Mouse (Mus musculus): ENCODE data around the gene Rbm44. TPM values are rescaled to one million over a fixed set of nuclear protein-coding genes. Genes with fewer than 3 reads are reported as not detected.

Rbm44 gene
- polyA plus RNA-seq, 1 experiment: 0.07 TPM

GRCm38 (mm10) chr1:91211591-91212008 lies 66.7 kb downstream of the Rbm44 start:
- DNase-seq: no peak
- H3K27ac ChIP-seq (ENCODE audit: insufficient read depth, low read length): no peak overlapping the region
- 33% methylated on average over 7 of the region's 7 CpGs for WGBS
- no peaks in the 10 kb centered on the region for H3K27me3 ChIP-seq (ENCODE audit: control insufficient read depth, insufficient read depth, low read length)
- H3K4me1 ChIP-seq (ENCODE audit: control insufficient read depth, insufficient read depth, low read length): peaks cover 20% of the 10 kb centered on the region
- no peak for TF ChIP-seq POLR2A (IDR thresholded peaks at IDR 0.05; ENCODE audit: borderline replicate concordance, insufficient read depth, low read length)
- TF ChIP-seq CTCF (IDR thresholded peaks at IDR 0.05; ENCODE audit: borderline replicate concordance, insufficient read depth, low read depth, low read length): no peak
- no peak overlapping the region for H3K4me3 ChIP-seq (replicated peaks; ENCODE audit: insufficient read depth, low read depth, low read length)

DNA sequence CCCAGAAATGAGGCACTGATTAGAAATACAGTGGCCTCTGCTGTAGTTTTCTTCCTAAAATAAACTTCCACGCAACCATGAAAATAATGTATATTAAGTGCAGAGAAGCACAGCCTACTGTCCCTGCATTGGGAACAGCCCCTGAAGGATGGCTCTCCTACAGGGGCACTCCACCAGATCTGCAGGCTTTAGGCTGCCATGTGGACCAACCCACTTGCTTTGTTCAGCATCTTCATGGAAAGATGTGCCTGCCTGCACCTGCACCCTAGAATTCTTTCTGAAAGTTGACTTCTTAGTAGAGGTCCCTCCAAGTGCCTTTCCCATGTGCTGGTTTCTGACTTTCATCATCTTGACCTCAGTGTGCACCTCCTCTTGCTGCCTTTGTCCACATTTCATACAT lies 70.4 kb downstream of the Rbm44 start:
- DNase-seq: no peak
- no peak for TF ChIP-seq POLR2A (IDR thresholded peaks at IDR 0.05; ENCODE audit: borderline replicate concordance, insufficient read depth, low read length)
- Histone ChIP-seq H3K27me3 (ENCODE audit: control insufficient read depth, insufficient read depth, low read length) (no peaks in the 10 kb centered on the region), H3K27ac (ENCODE audit: insufficient read depth, low read length) (no peak overlapping the region), H3K4me1 (ENCODE audit: control insufficient read depth, insufficient read depth, low read length) (peaks cover 8% of the 10 kb centered on the region; the same call in 1 of the 2 replicates), H3K4me3 (replicated peaks; ENCODE audit: insufficient read depth, low read depth, low read length) (no peak overlapping the region)
- WGBS: 100% methylated on average over 1 of the region's 1 CpGs

GRCm38 (mm10) chr1:91215981-91216380 lies 71.1 kb downstream of the Rbm44 start:
- no peak overlapping the region for H3K4me3 ChIP-seq (replicated peaks; ENCODE audit: insufficient read depth, low read depth, low read length)
- peak in 1 of 2 experiments; percentile 43 for DNase-seq
- no peaks in the 10 kb centered on the region for H3K27me3 ChIP-seq (ENCODE audit: control insufficient read depth, insufficient read depth, low read length)
- whole genome bisulfite sequencing: 0% methylated on average over 1 of the region's 1 CpGs
- H3K4me1 ChIP-seq (ENCODE audit: control insufficient read depth, insufficient read depth, low read length): peaks cover 4% of the 10 kb centered on the region; the same call in 1 of the 2 replicates
- H3K27ac ChIP-seq (ENCODE audit: insufficient read depth, low read length): no peak overlapping the region
- TF ChIP-seq POLR2A (IDR thresholded peaks at IDR 0.05; ENCODE audit: borderline replicate concordance, insufficient read depth, low read length) (no peak), CTCF (IDR thresholded peaks at IDR 0.05; ENCODE audit: borderline replicate concordance, insufficient read depth, low read depth, low read length) (no peak)

GRCm38 (mm10) chr1:91216504-91217267 lies 71.8 kb downstream of the Rbm44 start:
- no peaks in the 10 kb centered on the region for H3K27me3 ChIP-seq (ENCODE audit: control insufficient read depth, insufficient read depth, low read length)
- H3K4me1 ChIP-seq (ENCODE audit: control insufficient read depth, insufficient read depth, low read length): peaks cover 4% of the 10 kb centered on the region; the same call in 1 of the 2 replicates
- DNase-seq: peak in 1 of 2 experiments; percentile 53
- 31% methylated on average over 10 of the region's 10 CpGs for WGBS
- H3K4me3 ChIP-seq (replicated peaks; ENCODE audit: insufficient read depth, low read depth, low read length): no peak overlapping the region
- no peak overlapping the region for H3K27ac ChIP-seq (ENCODE audit: insufficient read depth, low read length)
- TF ChIP-seq POLR2A (IDR thresholded peaks at IDR 0.05; ENCODE audit: borderline replicate concordance, insufficient read depth, low read length) (no peak), CTCF (IDR thresholded peaks at IDR 0.05; ENCODE audit: borderline replicate concordance, insufficient read depth, low read depth, low read length) (no peak)

- H3K4me1 ChIP-seq (ENCODE audit: control insufficient read depth, insufficient read depth, low read length): peaks cover 4% of the 10 kb centered on the region; the same call in 1 of the 2 replicates
- H3K27ac ChIP-seq (ENCODE audit: insufficient read depth, low read length): no peak overlapping the region
- no peak overlapping the region for H3K4me3 ChIP-seq (replicated peaks; ENCODE audit: insufficient read depth, low read depth, low read length)
- 91% methylated on average over 7 of the region's 7 CpGs for WGBS
- TF ChIP-seq POLR2A (IDR thresholded peaks at IDR 0.05; ENCODE audit: borderline replicate concordance, insufficient read depth, low read length) (no peak), CTCF (IDR thresholded peaks at IDR 0.05; ENCODE audit: borderline replicate concordance, insufficient read depth, low read depth, low read length) (no peak)
- no peaks in the 10 kb centered on the region for H3K27me3 ChIP-seq (ENCODE audit: control insufficient read depth, insufficient read depth, low read length)
- no peak for DNase-seq
These were observed 74.9 kb downstream of the Rbm44 start for GRCm38 (mm10) chr1:91219641-91220321.

DNA sequence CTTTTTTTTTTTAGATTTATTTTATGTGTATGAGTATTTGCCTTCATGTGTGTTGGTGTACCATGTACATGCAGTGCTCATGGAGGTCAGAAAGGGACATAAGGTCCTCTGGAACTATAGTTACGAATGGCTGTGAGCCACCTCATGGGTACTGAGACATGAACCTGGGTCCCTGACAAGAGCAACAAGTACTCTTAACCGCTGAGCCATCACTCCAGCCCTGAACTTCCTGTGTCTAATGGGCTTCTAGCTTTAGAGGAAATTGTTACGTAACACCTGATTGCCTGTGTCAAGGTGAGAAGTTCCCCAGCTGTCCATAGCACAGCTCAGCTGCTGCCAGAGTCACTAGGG lies 75.4 kb downstream of the Rbm44 start:
- H3K4me3 ChIP-seq (replicated peaks; ENCODE audit: insufficient read depth, low read depth, low read length): no peak overlapping the region
- TF ChIP-seq POLR2A (IDR thresholded peaks at IDR 0.05; ENCODE audit: borderline replicate concordance, insufficient read depth, low read length): no peak

More for the DNA sequence above, 75.4 kb downstream of the Rbm44 start:
- WGBS: 93% methylated on average over 3 of the region's 3 CpGs
- H3K4me1 ChIP-seq (ENCODE audit: control insufficient read depth, insufficient read depth, low read length): peaks cover 4% of the 10 kb centered on the region; the same call in 1 of the 2 replicates
- H3K27ac ChIP-seq (ENCODE audit: insufficient read depth, low read length): no peak overlapping the region
- no peaks in the 10 kb centered on the region for H3K27me3 ChIP-seq (ENCODE audit: control insufficient read depth, insufficient read depth, low read length)
- DNase-seq: no peak

Other genes starting within 250 kb of the Rbm44 start
- gene Mlph, start 230.0 kb upstream of the Rbm44 start, polyA plus RNA-seq (2012; rRNA removed): 2.5 and 3.3 TPM in 2 replicates
- gene Prlh, start 192.0 kb upstream of the Rbm44 start, polyA plus RNA-seq (2012; rRNA removed): 1.1 TPM in 1 of 2 replicates, not detected in the other
- not detected in 2 replicates for gene Rab17, start 175.4 kb upstream of the Rbm44 start, polyA plus RNA-seq (2012; rRNA removed)
- 50.7 and 52.3 TPM in 2 replicates for gene Lrrfip1, start 146.4 kb upstream of the Rbm44 start, polyA plus RNA-seq (2012; rRNA removed)
- gene Ramp1, start 34.7 kb downstream of the Rbm44 start, polyA plus RNA-seq (2012; rRNA removed): 46.3 and 50.7 TPM in 2 replicates
- gene Ube2f, start 105.2 kb downstream of the Rbm44 start, polyA plus RNA-seq (2012; rRNA removed): 70.7 and 72.3 TPM in 2 replicates
- gene Scly, start 153.2 kb downstream of the Rbm44 start, polyA plus RNA-seq (2012; rRNA removed): 28.7 and 29.9 TPM in 2 replicates
- 0.03 and 0.05 TPM in 2 replicates for gene Espnl, start 177.0 kb downstream of the Rbm44 start, polyA plus RNA-seq (2012; rRNA removed)
- 0.13 and 0.14 TPM in 2 replicates for gene Klhl30, start 205.9 kb downstream of the Rbm44 start, polyA plus RNA-seq (2012; rRNA removed)
- 0.11 TPM in 1 of 2 replicates, not detected in the other for gene Erfe, start 221.3 kb downstream of the Rbm44 start, polyA plus RNA-seq (2012; rRNA removed)

Measured in cerebellum, adult 2 months (tissue).